Mouse (Mus musculus) CH12.LX (cell line): Measurements from ENCODE around the gene Kin. TPM values are rescaled to one million over a fixed set of nuclear protein-coding genes. Genes with fewer than 3 reads are reported as not detected.

Experiments used
- DNase-seq: peaks from one replicate; pipeline ENCODE4 v3.0.0-alpha.2; 2013; ENCODE audit errors: extremely low read depth
- H3K27ac ChIP-seq: 2 replicates; pipeline ENCODE4 v1.5.1; 2012; ENCODE audit warnings: low read depth, mild to moderate bottlenecking, control low read depth, moderate library complexity; ENCODE audit not compliant: insufficient read depth
- H3K27me3 ChIP-seq: replicated peaks from 2 replicates; pipeline ENCODE3; 2012; ENCODE audit warnings: inconsistent platforms
- H3K36me3 ChIP-seq, 2 experiments: replicated peaks in 1 of 2; 2 replicates each; pipeline versions ENCODE3 to v1.6.1; 2012; ENCODE audit warnings: inconsistent platforms in 1 of 2, low read length in 1 of 2, mild to moderate bottlenecking in 1 of 2, mixed read lengths in 1 of 2, moderate library complexity in 1 of 2; ENCODE audit not compliant: control insufficient read depth in 1 of 2, insufficient read depth in 1 of 2
- H3K4me1 ChIP-seq, 2 experiments: 2 replicates each; pipeline ENCODE4 v1.6.1; 2012; ENCODE audit warnings: inconsistent platforms in 1 of 2, moderate library complexity in 1 of 2; ENCODE audit not compliant: insufficient read depth in 2 of 2, control insufficient read depth in 1 of 2
- H3K4me2 ChIP-seq: 2 replicates; pipeline ENCODE4 v1.6.1; 2012; ENCODE audit warnings: low read depth, mild to moderate bottlenecking, control low read depth; ENCODE audit not compliant: poor library complexity, insufficient read depth, severe bottlenecking
- H3K4me3 ChIP-seq, 3 experiments: fragments of 150-350 bp in 1 of 3; sonication (generic) in 1 of 3; replicated peaks in 1 of 3; 2 replicates each; pipeline versions ENCODE3 to v1.5.1; 2011 to 2012; ENCODE audit warnings: low read depth in 2 of 3, low read length in 2 of 3, mild to moderate bottlenecking in 2 of 3, moderate library complexity in 2 of 3, control low read depth in 1 of 3, improper control_type of control experiment in 1 of 3, inconsistent platforms in 1 of 3, mixed read lengths in 1 of 3; ENCODE audit not compliant: poor library complexity in 1 of 3
- H3K79me2 ChIP-seq: replicated peaks from 2 replicates; pipeline ENCODE4 v1.6.1; 2012; ENCODE audit warnings: mild to moderate bottlenecking, moderate library complexity; ENCODE audit not compliant: control insufficient read depth, poor library complexity, insufficient read depth, severe bottlenecking; ENCODE audit errors: extremely low read depth
- H3K9ac ChIP-seq: 2 replicates; pipeline ENCODE4 v1.6.1; 2012; ENCODE audit warnings: low read depth, mild to moderate bottlenecking, control low read depth, moderate library complexity; ENCODE audit not compliant: insufficient read depth
- H3K9me3 ChIP-seq: replicated peaks from 2 replicates; pipeline ENCODE3; 2012; ENCODE audit warnings: low read length, inconsistent platforms, mixed read lengths
- BHLHE40 ChIP-seq: IDR thresholded peaks from 2 replicates; pipeline ENCODE4 v1.6.1; 2011; ENCODE audit warnings: mild to moderate bottlenecking, low read depth, low read length, improper control_type of control experiment
- CHD1 ChIP-seq: IDR thresholded peaks from 2 replicates; pipeline ENCODE4 v1.6.1; 2012; ENCODE audit warnings: low read depth, low read length, improper control_type of control experiment, inconsistent platforms
- CHD2 ChIP-seq: IDR thresholded peaks from 2 replicates; pipeline ENCODE4 v1.6.1; 2011; ENCODE audit warnings: low read length, improper control_type of control experiment
- CTCF ChIP-seq, 2 experiments: IDR thresholded peaks in 1 of 2; conservative IDR thresholded peaks in 1 of 2; 2 replicates each; pipeline ENCODE4 v1.5.1; 2011 to 2012; ENCODE audit warnings: low read depth in 2 of 2, low read length in 2 of 2, improper control_type of control experiment in 1 of 2, inconsistent platforms in 1 of 2, mild to moderate bottlenecking in 1 of 2, moderate library complexity in 1 of 2
- E2F4 ChIP-seq: IDR thresholded peaks from 2 replicates; pipeline ENCODE4 v1.6.1; 2011; ENCODE audit warnings: low read depth, low read length, improper control_type of control experiment; ENCODE audit not compliant: insufficient replicate concordance
- ELF1 ChIP-seq: IDR thresholded peaks from 2 replicates; pipeline ENCODE4 v1.6.1; 2014; ENCODE audit warnings: low read depth, mild to moderate bottlenecking, inconsistent platforms, low read length, improper control_type of control experiment
- GABPA ChIP-seq: IDR thresholded peaks from 2 replicates; pipeline ENCODE4 v1.6.1; 2012; ENCODE audit warnings: low read depth, low read length, improper control_type of control experiment, inconsistent platforms; ENCODE audit not compliant: insufficient replicate concordance
- IRF4 ChIP-seq: IDR thresholded peaks from 2 replicates; pipeline ENCODE4 v1.6.1; 2014; ENCODE audit warnings: low read depth, mild to moderate bottlenecking, inconsistent platforms, low read length, improper control_type of control experiment
- JUN ChIP-seq: IDR thresholded peaks from 2 replicates; pipeline ENCODE4 v1.6.1; 2011; ENCODE audit warnings: low read depth, mild to moderate bottlenecking, low read length, improper control_type of control experiment, moderate library complexity; ENCODE audit not compliant: insufficient read depth
- MAFK ChIP-seq: IDR thresholded peaks from 2 replicates; pipeline ENCODE4 v1.6.1; 2011; ENCODE audit warnings: low read length, improper control_type of control experiment; ENCODE audit not compliant: insufficient replicate concordance
- MAX ChIP-seq: IDR thresholded peaks from 2 replicates; pipeline ENCODE4 v1.6.1; 2011; ENCODE audit warnings: low read length, improper control_type of control experiment
- MEF2A ChIP-seq: IDR thresholded peaks from 2 replicates; pipeline ENCODE4 v1.6.1; 2014; ENCODE audit warnings: low read depth, mild to moderate bottlenecking, inconsistent platforms, low read length, improper control_type of control experiment, borderline replicate concordance
- MXI1 ChIP-seq: IDR thresholded peaks from 2 replicates; pipeline ENCODE4 v1.6.1; 2011; ENCODE audit warnings: mild to moderate bottlenecking, low read depth, low read length, improper control_type of control experiment
- NRF1 ChIP-seq: IDR thresholded peaks from 2 replicates; pipeline ENCODE4 v1.6.1; 2014; ENCODE audit warnings: low read depth, mild to moderate bottlenecking, inconsistent platforms, low read length, improper control_type of control experiment, moderate library complexity
- POLR2A ChIP-seq: IDR thresholded peaks from 2 replicates; pipeline ENCODE4 v1.6.1; 2011; ENCODE audit warnings: low read depth, mild to moderate bottlenecking, improper control_type of control experiment, low read length
- POLR2AphosphoS2 ChIP-seq: IDR thresholded peaks from 2 replicates; pipeline ENCODE4 v1.6.1; 2011; ENCODE audit warnings: low read depth, low read length, improper control_type of control experiment
- RAD21 ChIP-seq: IDR thresholded peaks from 2 replicates; pipeline ENCODE4 v1.6.1; 2011; ENCODE audit warnings: low read depth, mild to moderate bottlenecking, low read length, improper control_type of control experiment, moderate library complexity
- SMC3 ChIP-seq: IDR thresholded peaks from 2 replicates; pipeline ENCODE4 v1.6.1; 2011; ENCODE audit warnings: low read depth, low read length, improper control_type of control experiment
- TBP ChIP-seq: conservative IDR thresholded peaks from 2 replicates; pipeline ENCODE4 v1.6.1; 2011; ENCODE audit warnings: low read depth, low read length, improper control_type of control experiment
- TCF12 ChIP-seq: IDR thresholded peaks from 2 replicates; pipeline ENCODE4 v1.6.1; 2014; ENCODE audit warnings: low read depth, mild to moderate bottlenecking, inconsistent platforms, low read length, improper control_type of control experiment
- UBTF ChIP-seq: IDR thresholded peaks from 2 replicates; pipeline ENCODE4 v1.6.1; 2012; ENCODE audit warnings: low read depth, mild to moderate bottlenecking, inconsistent platforms, low read length, improper control_type of control experiment, moderate library complexity
- USF2 ChIP-seq: conservative IDR thresholded peaks from 2 replicates; pipeline ENCODE4 v1.6.1; 2011; ENCODE audit warnings: low read depth, low read length, improper control_type of control experiment
- ZMIZ1 ChIP-seq: IDR thresholded peaks from 2 replicates; pipeline ENCODE4 v1.6.1; 2012; ENCODE audit warnings: low read depth, mild to moderate bottlenecking, inconsistent platforms, low read length, improper control_type of control experiment
- dilution Hi-C: fragments of 300-500 bp; cut with MboI; formaldehyde crosslinking; loops from 2 replicates; pipeline ENCODE4 v1.14.3; 2020; ENCODE audit warnings: low sequenced_read_pairs; ENCODE audit not compliant: extremely low pct_unique_long_range_greater_than_20kb, extremely low pct_ligation_motif_present
- in situ Hi-C: fragments of 300-500 bp; cut with MboI; formaldehyde crosslinking; loops from 3 replicates; pipeline ENCODE4 v1.14.3; 2019; ENCODE audit warnings: low sequenced_read_pairs, low pct_ligation_motif_present, low pct_unique_long_range_greater_than_20kb, mixed read lengths
- polyA plus RNA-seq: library from polyadenylated mRNA; unstranded; fragments of >175 nt; gene quantifications from 2 replicates; pipeline ENCODE4 v1.2.1, GENCODE M21; 2012; ENCODE audit warnings: low read depth; ENCODE audit not compliant: insufficient read length
- total RNA-seq, 2 experiments: library from RNA; depleted of rRNA; stranded (reverse); fragments of 300-350 nt in 1 of 2; fragments of >200 nt in 1 of 2; gene quantifications; 2 replicates each; pipeline ENCODE4 v1.2.3; 2012 to 2014

The Kin gene
- total and polyA plus RNA-seq, 3 experiments, result 23.0 to 44.7 (median 31.5) TPM

- H3K4me2 ChIP-seq, result no peak overlapping the region
- dilution Hi-C loops, result no loop called here
- no peak overlapping the region for H3K4me3 ChIP-seq
- in situ Hi-C loops, result no loop called here
- H3K79me2 ChIP-seq, result no peaks in the 10 kb centered on the region
- no peaks in the 10 kb centered on the region for H3K27me3 ChIP-seq
- no peaks in the 10 kb centered on the region for H3K9me3 ChIP-seq
- no peaks in the 10 kb centered on the region for H3K4me1 ChIP-seq
- H3K27ac ChIP-seq, result no peak overlapping the region
- H3K36me3 ChIP-seq, result no peaks in the 10 kb centered on the region
- TF ChIP-seq CHD2, result no peak
- TF ChIP-seq POLR2AphosphoS2, result no peak
- TF ChIP-seq RAD21, result no peak
- TF ChIP-seq ZMIZ1, result no peak
- TF ChIP-seq JUN, result no peak
- TF ChIP-seq ELF1, result no peak
- TF ChIP-seq MEF2A, result no peak
- TF ChIP-seq SMC3, result no peak
- no peak for TF ChIP-seq UBTF
- no peak for TF ChIP-seq TCF12
- TF ChIP-seq NRF1, result no peak
- TF ChIP-seq E2F4, result no peak
- DNase-seq, result no peak
- no peak overlapping the region for H3K9ac ChIP-seq
Observed at GRCm38 (mm10) chr2:10133941-10134340, 53.5 kb downstream of the Kin start.

- Histone ChIP-seq H3K4me2 (no peak overlapping the region), H3K4me3 (no peak overlapping the region), H3K27me3 (no peaks in the 10 kb centered on the region), H3K9ac (no peak overlapping the region), H3K79me2 (no peaks in the 10 kb centered on the region), H3K4me1 (peaks cover under 1 to 1% of the 10 kb centered on the region in 2 experiments), H3K36me3 (no peaks in the 10 kb centered on the region), H3K9me3 (peaks cover 3% of the 10 kb centered on the region), H3K27ac (no peak overlapping the region)
- in situ Hi-C loops, result no loop called here
- dilution Hi-C loops, result no loop called here
- TF ChIP-seq ZMIZ1, result no peak
- TF ChIP-seq TCF12, result no peak
- TF ChIP-seq TBP, result no peak
- TF ChIP-seq MAFK, result no peak
- TF ChIP-seq POLR2A, result no peak
- no peak for TF ChIP-seq MAX
- no peak for TF ChIP-seq MXI1
- no peak for TF ChIP-seq NRF1
- TF ChIP-seq ELF1, result no peak
- no peak for TF ChIP-seq CHD1
- TF ChIP-seq GABPA, result no peak
- TF ChIP-seq MEF2A, result no peak
- TF ChIP-seq USF2, result no peak
- no peak for TF ChIP-seq RAD21
- no peak for TF ChIP-seq BHLHE40
- no peak for TF ChIP-seq IRF4
- TF ChIP-seq CTCF (conservative IDR thresholded peaks at IDR 0.05 in 1 of 2, IDR thresholded peaks at IDR 0.05 in 1 of 2; ENCODE audit: low read depth in 2 of 2, low read length in 2 of 2), result no peak
- no peak for DNase-seq
Observed at GRCm38 (mm10) chr2:10137320-10137719, 56.9 kb downstream of the Kin start.
